Mouse (Mus musculus) right cerebral cortex, postnatal 25 days (tissue): Measurements from ENCODE around the gene Cmah.

ENCODE experiments used
- DNase-seq: peaks from one replicate; pipeline ENCODE4 v3.0.0; 2022

Cmah gene

GRCm38 (mm10) chr13:24519976-24520647 lies 192.9 kb downstream of the Cmah start:
- DNase-seq = no peak

DNA sequence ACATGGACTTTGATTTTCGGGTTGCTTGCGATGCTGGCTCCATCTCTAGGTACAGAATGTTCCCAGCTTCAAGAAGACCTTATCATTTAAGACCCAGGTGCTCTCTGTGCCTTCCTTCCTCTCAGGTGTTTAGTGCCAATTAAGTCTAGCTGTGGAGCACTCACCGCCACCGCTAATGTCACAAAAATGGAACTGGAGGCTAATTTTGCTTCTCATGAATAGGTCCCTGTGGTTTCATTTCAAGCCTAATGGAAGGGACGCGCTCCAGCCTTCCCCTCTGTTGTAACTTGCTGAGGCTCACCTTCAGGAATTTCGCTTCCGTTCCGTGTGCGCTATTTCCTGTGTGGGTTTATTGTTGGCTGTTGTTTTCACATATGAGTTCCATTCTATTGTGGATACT lies 193.6 kb downstream of the Cmah start:
- DNase-seq = no peak

- peak; percentile 67 for DNase-seq
Observed at GRCm38 (mm10) chr13:24521446-24522342, 194.5 kb downstream of the Cmah start.

DNA sequence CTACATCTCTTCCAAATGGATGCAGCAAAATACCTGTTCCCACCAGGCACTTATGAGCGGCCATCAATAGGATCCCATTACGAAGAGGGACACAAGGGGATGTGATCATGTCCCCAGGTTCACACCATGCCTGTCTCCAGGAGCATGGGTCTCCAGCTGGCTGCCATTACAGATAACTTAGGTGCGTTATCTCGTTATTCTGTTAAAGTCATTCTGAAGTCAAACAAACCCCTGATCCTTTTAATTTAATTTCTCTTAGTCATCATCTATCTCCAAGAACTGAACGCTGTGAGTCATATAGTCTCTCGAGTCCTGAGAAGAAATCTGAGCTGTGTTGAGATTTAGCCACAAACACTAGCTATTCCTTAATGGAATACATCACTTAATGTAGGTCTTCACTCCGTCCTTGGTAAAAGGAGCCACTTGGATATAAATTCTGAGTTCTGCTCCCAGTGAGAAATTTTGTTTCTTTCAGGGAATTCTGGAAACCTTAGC lies 195.2 kb downstream of the Cmah start:
- DNase-seq = no peak

DNA sequence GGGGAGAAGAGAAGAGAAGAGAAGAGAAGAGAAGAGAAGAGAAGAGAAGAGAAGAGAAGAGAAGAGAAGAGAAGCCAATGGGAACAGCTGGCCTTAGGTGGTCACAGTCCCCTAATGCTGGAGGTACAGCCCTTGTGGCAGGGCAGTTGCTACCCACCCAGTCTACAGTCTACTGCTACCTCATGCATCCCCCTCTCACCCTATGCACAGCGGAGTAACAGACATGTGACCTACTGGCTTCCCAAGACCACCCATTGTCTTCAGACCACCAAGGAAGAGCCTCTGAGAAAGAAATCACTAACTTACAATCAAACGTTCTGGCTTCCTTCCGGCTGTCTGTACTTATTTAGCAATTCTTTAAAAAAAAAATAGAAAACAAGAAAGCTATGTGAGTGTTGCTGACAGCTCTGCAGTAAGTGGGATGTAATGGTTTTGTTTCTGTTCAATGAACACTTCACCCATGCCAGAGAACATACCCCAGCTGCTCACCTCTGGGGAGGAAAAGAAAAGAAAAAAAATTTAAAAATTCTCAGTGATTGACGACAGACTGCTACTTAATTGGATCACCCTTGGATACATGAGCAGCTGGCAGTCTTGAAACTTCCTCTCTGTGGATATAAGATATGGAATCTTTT lies 196.5 kb downstream of the Cmah start:
- DNase-seq = no peak

DNA sequence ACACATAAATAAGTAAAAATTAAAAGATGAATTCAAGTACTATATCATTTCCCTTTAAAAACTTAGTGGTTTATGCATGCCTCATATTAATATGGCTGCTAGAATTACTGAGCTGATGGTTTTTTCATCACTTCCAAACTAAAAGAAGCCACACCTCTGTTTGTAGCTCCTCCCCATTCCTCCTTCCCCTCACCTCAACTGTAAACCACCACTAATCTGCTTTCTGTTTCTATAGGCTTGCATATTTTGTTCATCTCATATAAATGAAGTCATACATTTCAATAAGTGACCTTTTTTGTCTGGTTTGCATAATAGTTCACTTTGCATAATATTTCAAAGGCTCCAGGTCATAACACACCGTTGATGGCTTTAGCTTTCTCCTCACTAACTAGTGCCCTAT lies 197.3 kb downstream of the Cmah start:
- DNase-seq = no peak

DNA sequence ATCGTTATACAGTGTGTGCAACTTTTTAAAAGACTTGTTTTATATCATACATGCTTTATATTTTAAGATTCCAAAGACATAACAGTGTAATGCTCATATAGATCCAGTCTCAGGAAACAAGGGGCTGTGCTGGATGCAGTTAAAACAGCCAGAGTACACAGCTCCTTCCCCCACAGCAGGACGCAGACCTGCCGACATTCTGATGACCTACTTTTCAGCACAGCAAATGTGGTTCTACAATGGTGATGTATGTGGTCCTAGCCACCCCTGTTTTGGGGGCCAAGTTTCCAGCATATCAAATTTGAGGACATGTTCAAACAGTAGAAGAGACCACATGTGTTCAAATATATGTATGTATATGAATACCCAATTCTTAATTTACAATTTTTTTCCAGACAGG lies 198.3 kb downstream of the Cmah start:
- no peak for DNase-seq

DNA sequence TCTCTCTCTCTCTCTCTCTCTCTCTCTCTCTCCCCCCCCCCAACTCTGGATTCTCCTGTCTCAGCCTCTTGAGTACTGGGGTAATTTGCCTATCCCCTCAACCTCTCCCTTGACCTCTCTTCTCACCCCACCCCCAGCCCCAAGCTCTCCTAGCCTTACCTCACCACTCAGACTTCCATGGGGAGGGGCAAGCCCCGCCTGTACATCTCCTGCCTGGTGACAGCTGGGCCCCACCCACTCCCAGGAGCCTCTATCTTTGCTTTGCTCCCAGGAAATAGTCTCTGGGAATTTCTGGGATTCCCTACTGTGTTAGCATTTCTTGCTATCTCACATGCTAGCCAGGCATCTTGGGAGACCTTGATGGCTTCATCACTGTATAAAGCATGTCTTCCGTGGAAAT lies 199.7 kb downstream of the Cmah start:
- no peak for DNase-seq
